Mouse (Mus musculus): ENCODE measurements at regions not wholly inside any gene's neighbourhood (a gene's known extent, or its start where the extent isn't known, plus 50 kb on each side); places are given as distances from the start of the nearest gene placed in this dataset.

GRCm38 (mm10) chr13:82849037-82849436 is 654.8 kb upstream of the Mef2c start:
- peak; percentile 5 to 8 for DNase-seq

GRCm38 (mm10) chr13:82869869-82870268 is 634.0 kb upstream of the Mef2c start:
- no peak for DNase-seq

- DNase-seq: no peak
Measured at GRCm38 (mm10) chr13:82874091-82874490, 629.7 kb upstream of the Mef2c start.

DNA sequence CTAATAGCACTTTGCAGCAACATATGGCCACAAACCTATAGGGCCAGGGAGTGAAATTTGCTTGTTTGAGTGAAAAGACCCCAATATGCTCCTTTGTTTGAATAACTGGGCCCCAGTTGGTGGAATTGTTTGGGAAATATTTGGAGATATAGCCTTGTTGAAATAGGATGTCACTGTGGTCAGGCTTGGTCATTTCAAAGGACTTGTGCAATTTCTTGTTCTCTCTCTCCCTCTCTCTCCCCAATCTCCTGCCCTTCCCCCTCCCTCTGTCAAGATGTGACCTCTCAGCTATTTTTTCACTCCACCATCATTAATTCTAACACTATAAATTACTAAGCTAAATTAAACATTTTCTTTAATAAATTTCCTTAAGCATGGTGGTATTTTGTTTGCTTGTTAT is 620.5 kb upstream of the Mef2c start:
- DNase-seq: no peak

DNA sequence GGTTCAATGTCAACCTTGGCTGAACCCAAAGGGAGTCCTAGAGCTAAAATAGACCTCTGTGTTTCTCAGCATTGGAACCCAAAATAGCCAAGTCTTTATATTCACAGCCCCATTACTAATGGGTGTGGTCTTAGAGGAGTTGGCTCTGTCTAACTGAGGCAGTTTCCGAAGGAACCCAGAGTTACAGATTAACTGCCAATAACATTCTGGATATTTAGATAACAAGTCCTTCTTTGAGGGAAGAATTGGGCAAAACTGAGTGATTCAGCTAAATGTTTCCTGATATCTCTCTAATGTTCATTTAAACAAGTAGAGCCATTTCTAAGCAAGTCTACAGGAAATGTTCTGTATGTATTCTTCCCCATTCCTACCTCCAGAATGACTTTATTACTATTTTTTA is 615.1 kb upstream of the Mef2c start:
- DNase-seq: no peak

DNA sequence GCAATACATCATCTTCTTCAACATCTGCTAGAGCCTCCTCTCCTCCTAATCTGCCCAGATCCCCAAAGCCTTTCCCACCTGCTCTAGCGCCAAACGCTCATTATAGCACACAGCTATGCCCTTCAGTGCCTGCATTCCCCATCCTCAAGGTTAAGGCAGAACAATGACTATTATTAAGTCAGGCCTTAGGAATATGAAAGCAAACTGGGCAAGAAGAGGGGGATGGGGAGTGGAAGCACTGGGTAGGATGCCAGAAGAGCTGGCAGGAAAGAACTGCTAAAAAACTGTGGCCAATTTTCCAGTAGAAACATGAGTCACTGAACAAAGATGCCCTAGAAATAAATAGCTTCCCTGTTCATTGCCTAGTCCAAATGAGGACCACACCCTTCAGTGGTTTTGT is 611.1 kb upstream of the Mef2c start:
- peak; percentile 9 to 10 for DNase-seq

DNA sequence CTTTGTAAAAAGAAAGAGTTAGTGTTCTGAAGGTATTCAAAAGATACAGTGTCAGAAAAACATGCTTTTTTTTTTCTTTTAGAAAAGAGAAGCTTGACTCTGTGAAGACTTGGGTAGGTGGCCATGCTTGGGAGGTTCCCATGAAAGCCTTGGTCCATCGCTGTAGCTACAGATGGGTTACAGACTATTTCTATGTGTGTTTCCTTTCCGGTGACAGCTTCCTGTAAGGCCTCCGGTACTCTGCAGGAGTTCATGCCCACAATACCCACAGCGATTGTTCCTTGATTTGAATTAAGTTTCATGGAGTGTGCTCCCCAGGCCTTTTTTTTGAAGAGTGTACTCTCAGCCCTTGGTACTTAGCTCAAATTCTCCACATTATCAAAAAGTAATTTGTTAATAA is 604.1 kb upstream of the Mef2c start:
- DNase-seq: no peak

GRCm38 (mm10) chr13:82902160-82902559 is 601.7 kb upstream of the Mef2c start:
- DNase-seq: no peak

DNA sequence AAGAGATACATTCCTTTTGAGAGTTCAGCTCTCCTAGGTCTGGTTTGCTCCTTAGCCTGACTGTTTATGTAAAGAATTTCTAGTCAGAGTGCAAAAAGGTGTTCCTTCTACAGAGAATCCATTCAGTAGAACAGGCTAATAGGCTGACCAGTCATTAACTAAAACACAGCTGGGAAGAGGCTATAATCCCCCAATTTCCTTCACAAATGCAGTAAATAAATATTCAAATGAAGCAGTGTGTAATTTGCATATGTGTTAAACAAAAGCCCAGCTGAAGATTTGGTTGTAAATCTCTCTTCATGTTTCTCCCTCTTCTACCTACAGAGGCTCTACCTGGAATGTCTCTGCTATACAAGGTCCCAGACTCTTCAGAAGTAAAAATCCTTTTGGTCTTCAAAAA is 600.2 kb upstream of the Mef2c start:
- DNase-seq: no peak

DNA sequence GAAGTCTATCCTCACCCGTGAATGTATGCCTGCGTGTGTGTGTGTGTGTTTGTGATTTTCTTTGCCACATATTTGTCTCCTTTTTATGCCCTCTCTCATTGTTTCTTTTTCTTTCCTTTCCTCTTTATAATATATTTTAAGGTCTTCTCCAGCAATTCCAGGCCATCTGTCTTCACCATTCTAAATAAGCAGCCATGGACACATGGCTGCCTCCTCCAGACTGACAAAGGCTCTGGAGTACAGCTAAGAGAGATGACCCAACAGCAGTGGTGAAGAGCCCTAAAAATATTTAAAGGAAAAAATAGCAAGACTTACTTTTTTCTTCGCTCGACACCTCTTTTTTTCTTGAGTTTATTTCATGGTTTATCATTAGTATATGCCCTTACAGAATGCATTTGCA is 596.1 kb upstream of the Mef2c start:
- no peak for DNase-seq

GRCm38 (mm10) chr13:82909151-82909550 is 594.7 kb upstream of the Mef2c start:
- no peak for DNase-seq

DNA sequence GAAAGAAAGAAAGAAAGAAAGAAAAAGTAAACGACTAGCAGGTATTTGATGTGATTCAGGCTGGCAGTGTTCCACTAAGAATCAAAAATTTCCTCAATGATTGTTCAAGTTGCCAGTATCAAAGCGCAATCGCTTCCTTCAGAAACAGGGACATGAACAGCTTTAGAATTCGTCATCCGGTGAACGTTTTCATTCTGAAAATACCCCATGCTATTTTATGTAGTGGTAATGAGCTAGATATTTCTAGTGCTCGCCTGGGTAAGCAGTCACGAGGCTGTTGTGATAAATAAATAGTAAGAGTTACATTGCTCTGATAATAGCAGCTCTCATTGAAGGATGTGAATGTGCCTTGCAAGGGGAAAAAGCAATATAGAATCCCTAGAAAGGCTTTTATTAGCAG is 591.0 kb upstream of the Mef2c start:
- no peak for DNase-seq

GRCm38 (mm10) chr13:82915194-82915593 is 588.6 kb upstream of the Mef2c start:
- no peak for DNase-seq

GRCm38 (mm10) chr13:82930010-82930409 is 573.8 kb upstream of the Mef2c start:
- DNase-seq: no peak

GRCm38 (mm10) chr13:82937856-82938255 is 566.0 kb upstream of the Mef2c start:
- no peak for DNase-seq

DNA sequence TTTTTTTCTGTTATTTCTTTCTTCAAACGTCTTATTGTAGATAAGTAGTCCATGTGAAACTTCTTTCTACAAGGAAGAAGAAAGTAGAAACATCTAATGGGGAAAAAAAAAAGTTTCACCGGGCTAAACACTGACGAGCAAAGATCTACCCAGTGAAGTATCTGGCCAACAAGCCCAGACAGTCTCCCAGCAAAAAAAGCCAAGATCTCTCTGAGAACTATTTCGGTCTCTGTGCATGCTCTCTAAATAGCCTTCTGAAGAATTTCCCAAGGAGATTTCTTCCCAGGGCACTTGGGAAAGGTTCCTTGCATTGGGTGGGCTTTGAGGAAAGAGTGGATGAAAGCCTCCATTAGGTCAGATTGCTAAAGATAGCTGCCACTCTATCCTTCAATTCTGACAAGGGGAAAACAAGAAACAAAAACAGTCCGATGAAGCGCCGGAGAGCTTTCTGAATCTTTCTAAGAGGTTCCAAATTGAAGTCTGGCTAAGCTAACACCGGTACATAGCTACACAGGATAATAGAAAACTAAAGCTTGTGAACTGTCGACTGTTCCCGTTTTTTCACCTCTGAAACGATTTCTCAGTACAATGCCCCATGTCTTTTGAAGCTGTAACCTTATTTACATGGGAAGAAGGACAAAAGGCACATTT is 561.0 kb upstream of the Mef2c start:
- DNase-seq: no peak

GRCm38 (mm10) chr13:82946931-82947330 is 556.9 kb upstream of the Mef2c start:
- DNase-seq: no peak

DNA sequence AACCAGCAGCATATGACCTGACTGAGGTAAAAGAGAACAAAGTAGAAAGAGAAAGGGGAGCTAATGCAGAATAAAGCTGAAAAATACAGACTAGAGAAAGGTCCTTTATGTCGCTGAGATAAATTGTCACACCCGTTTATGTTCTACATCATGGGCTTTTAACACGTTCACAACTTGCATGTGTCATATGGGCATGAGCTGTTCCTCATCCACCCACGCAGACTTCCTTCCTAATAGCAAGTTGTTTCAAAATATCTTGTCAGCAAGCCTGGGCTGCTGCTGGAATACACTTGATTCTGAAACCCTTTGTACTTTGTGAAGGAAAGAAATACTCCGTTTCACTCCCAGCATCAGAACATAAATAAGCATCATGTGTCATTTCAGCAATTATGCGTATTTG is 554.3 kb upstream of the Mef2c start:
- no peak for DNase-seq

- DNase-seq: no peak
Measured at GRCm38 (mm10) chr13:82962333-82962732, 541.5 kb upstream of the Mef2c start.

DNA sequence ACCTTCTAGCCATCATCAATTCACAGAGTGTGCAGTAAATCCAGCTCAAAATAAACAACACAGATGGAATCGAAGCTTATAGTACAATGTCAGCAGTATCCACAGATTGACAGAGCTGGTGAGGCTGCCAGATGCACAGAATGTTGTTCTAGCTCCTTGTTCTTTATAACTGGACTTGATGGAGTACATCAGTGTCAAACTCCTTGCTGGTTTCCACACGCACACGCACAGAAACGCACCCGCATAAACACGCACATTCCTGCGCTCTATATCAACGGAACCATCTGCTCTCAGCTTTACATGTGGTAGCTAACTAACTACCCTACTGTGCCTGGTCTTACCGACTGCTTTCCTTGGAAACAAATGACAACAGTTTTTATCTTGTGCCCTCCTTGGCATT is 532.1 kb upstream of the Mef2c start:
- no peak for DNase-seq

GRCm38 (mm10) chr13:82974210-82974811 is 529.5 kb upstream of the Mef2c start:
- DNase-seq: no peak

GRCm38 (mm10) chr13:83001118-83001517 is 502.7 kb upstream of the Mef2c start:
- no peak for DNase-seq

- peak in 1 of 2 experiments; percentile 3 for DNase-seq
Measured at GRCm38 (mm10) chr13:83016686-83017085, 487.1 kb upstream of the Mef2c start.

GRCm38 (mm10) chr13:83020829-83021228 is 483.0 kb upstream of the Mef2c start:
- DNase-seq: peak; percentile 8 to 20

DNA sequence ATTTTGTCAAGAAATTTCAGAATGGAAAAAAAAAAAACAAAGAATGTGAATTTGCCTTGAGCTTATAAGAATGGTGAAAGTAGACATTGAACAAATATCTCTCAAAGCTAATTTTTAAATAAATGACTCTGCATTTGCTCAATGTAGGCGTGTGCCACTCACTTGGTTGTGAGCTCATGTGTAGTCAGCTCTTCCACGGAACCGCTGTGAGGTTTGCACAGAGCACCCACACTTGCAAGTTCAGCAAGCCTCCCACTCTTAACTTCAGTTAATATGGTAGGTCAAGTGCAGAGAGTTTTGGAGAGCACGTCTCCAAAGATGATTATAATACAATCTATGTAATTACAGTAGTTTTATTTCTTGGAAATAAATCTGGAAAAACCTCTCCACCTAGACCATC is 479.9 kb upstream of the Mef2c start:
- DNase-seq: no peak

All from kidney, adult 8-10 months (tissue).